Mouse (Mus musculus) liver, embryonic 16.5 days (tissue): Measurements from ENCODE around the gene Abca6. TPM values are rescaled to one million over a fixed set of nuclear protein-coding genes. Genes with fewer than 3 reads are reported as not detected.

Experiments
- ATAC-seq: fragments of 200-750 bp; cut with Nextera tagmentation; 2 replicates; pipeline ENCODE4 v1.8.0; 2017; ENCODE audit warnings: low read depth, mild to moderate bottlenecking, moderate number of reproducible peaks, moderate library complexity
- H3K27ac ChIP-seq: fragments of 300-500 bp; sonication (generic); 2 replicates; pipeline ENCODE4 v1.5.1; 2014; ENCODE audit warnings: mild to moderate bottlenecking, low read length
- H3K27me3 ChIP-seq: fragments of 300-500 bp; sonication (generic); 2 replicates; pipeline ENCODE4 v1.6.1; 2014; ENCODE audit warnings: low read depth, low read length, mixed read lengths; ENCODE audit not compliant: control insufficient read depth, insufficient read depth
- H3K36me3 ChIP-seq: fragments of 300-500 bp; sonication (generic); 2 replicates; pipeline ENCODE4 v1.6.1; 2014; ENCODE audit warnings: mild to moderate bottlenecking; ENCODE audit not compliant: control insufficient read depth, insufficient read depth
- H3K4me1 ChIP-seq: fragments of 300-500 bp; sonication (generic); 2 replicates; pipeline ENCODE4 v1.6.1; 2014; ENCODE audit warnings: low read depth, low read length, mixed read lengths; ENCODE audit not compliant: control insufficient read depth
- H3K4me2 ChIP-seq: fragments of 300-500 bp; sonication (generic); 2 replicates; pipeline ENCODE4 v1.6.1; 2014; ENCODE audit warnings: low read depth, low read length, mixed read lengths
- H3K4me3 ChIP-seq: fragments of 300-500 bp; sonication (generic); 2 replicates; pipeline ENCODE4 v1.5.1; 2014; ENCODE audit warnings: low read depth, mild to moderate bottlenecking, low read length
- H3K9ac ChIP-seq: fragments of 300-500 bp; sonication (generic); 2 replicates; pipeline ENCODE4 v1.6.1; 2014; ENCODE audit warnings: low read depth, low read length
- H3K9me3 ChIP-seq: fragments of 300-500 bp; sonication (generic); replicated peaks from 2 replicates; pipeline ENCODE4 v1.6.1; 2016; ENCODE audit warnings: low read length; ENCODE audit not compliant: control insufficient read depth
- WGBS: fragments of 180-500 bp; shearing (Covaris S2); extraction: QIAGEN DNeasy Blood & Tissue Kit; methylation state at CpG from one replicate; pipeline ENCODE4 v1.1.7; 2014; ENCODE audit not compliant: insufficient replicate concordance; 5-methylcytosine and 5-hydroxymethylcytosine counted together
- polyA plus RNA-seq: library from polyadenylated mRNA; unstranded; fragments of >200 nt; fragmentation: Nextera tagmentation; extraction: Ambion mirVana; gene quantifications from 2 replicates; pipeline ENCODE4 v1.2.1, GENCODE M21; 2015

Gene Abca6
- polyA plus RNA-seq, result 8.2 and 10.7 TPM in 2 replicates

- 17% methylated on average over 8 of the region's 8 CpGs for WGBS
- no peaks in the 10 kb centered on the region for H3K4me1 ChIP-seq
- H3K27me3 ChIP-seq, result no peaks in the 10 kb centered on the region
- no peaks in the 10 kb centered on the region for H3K36me3 ChIP-seq
- peak; percentile 54; the same call in 1 of the 2 replicates for ATAC-seq
- H3K27ac ChIP-seq, result peak within 1 kb of the TSS; percentile 64; the same call in 1 of the 2 replicates
- no peak within 1 kb of the TSS; the same call in 1 of the 2 replicates for H3K9ac ChIP-seq
- no peaks in the 10 kb centered on the region for H3K9me3 ChIP-seq
- H3K4me3 ChIP-seq, result peak within 1 kb of the TSS; percentile 49
- H3K4me2 ChIP-seq, result peak within 1 kb of the TSS; percentile 20; the same call in 1 of the 2 replicates
Observed at GRCm38 (mm10) chr11:110251534-110251933, at the start of gene Abca6. TSS of gene Abca6 (minus strand) at chr11:110251776.

- no peaks in the 10 kb centered on the region for H3K9me3 ChIP-seq
- no peak for ATAC-seq
- H3K27ac ChIP-seq, result no peak overlapping the region
- no peak overlapping the region for H3K4me3 ChIP-seq
- 70% methylated on average over 13 of the region's 13 CpGs for WGBS
- no peak overlapping the region for H3K4me2 ChIP-seq
- H3K36me3 ChIP-seq, result no peaks in the 10 kb centered on the region
- no peaks in the 10 kb centered on the region for H3K4me1 ChIP-seq
- H3K9ac ChIP-seq, result no peak overlapping the region
- no peaks in the 10 kb centered on the region for H3K27me3 ChIP-seq
Observed at GRCm38 (mm10) chr11:110297917-110298533, 46.4 kb upstream of the Abca6 start.

GRCm38 (mm10) chr11:110290586-110290985 lies 39.0 kb upstream of the Abca6 start:
- Histone ChIP-seq H3K9me3 (no peaks in the 10 kb centered on the region), H3K4me2 (no peak overlapping the region), H3K4me1 (no peaks in the 10 kb centered on the region; the same call in 1 of the 2 replicates), H3K27me3 (no peaks in the 10 kb centered on the region), H3K9ac (no peak overlapping the region), H3K36me3 (no peaks in the 10 kb centered on the region), H3K4me3 (no peak overlapping the region), H3K27ac (no peak overlapping the region)
- 61% methylated on average over 2 of the region's 2 CpGs for WGBS
- ATAC-seq, result no peak; the same call in 1 of the 2 replicates

GRCm38 (mm10) chr11:110288423-110288822 lies 36.8 kb upstream of the Abca6 start:
- no peak overlapping the region for H3K27ac ChIP-seq
- ATAC-seq, result no peak
- H3K27me3 ChIP-seq, result no peaks in the 10 kb centered on the region
- no peak overlapping the region for H3K9ac ChIP-seq
- no peak overlapping the region for H3K4me3 ChIP-seq
- 61% methylated on average over 3 of the region's 3 CpGs for WGBS
- no peaks in the 10 kb centered on the region for H3K9me3 ChIP-seq
- H3K4me2 ChIP-seq, result no peak overlapping the region
- no peaks in the 10 kb centered on the region; the same call in 1 of the 2 replicates for H3K4me1 ChIP-seq
- no peaks in the 10 kb centered on the region for H3K36me3 ChIP-seq

GRCm38 (mm10) chr11:110287694-110288093 lies 36.1 kb upstream of the Abca6 start:
- no peak overlapping the region for H3K27ac ChIP-seq
- no peak overlapping the region for H3K4me3 ChIP-seq
- H3K4me2 ChIP-seq, result no peak overlapping the region
- H3K4me1 ChIP-seq, result no peaks in the 10 kb centered on the region; the same call in 1 of the 2 replicates
- WGBS, result 37% methylated on average over 9 of the region's 9 CpGs
- no peak overlapping the region for H3K9ac ChIP-seq
- H3K9me3 ChIP-seq, result no peaks in the 10 kb centered on the region
- no peaks in the 10 kb centered on the region for H3K36me3 ChIP-seq
- H3K27me3 ChIP-seq, result no peaks in the 10 kb centered on the region
- ATAC-seq, result no peak

GRCm38 (mm10) chr11:110286331-110286730 lies 34.8 kb upstream of the Abca6 start:
- Histone ChIP-seq H3K4me2 (no peak overlapping the region), H3K36me3 (no peaks in the 10 kb centered on the region), H3K27ac (no peak overlapping the region), H3K27me3 (no peaks in the 10 kb centered on the region), H3K4me3 (no peak overlapping the region), H3K4me1 (no peaks in the 10 kb centered on the region; the same call in 1 of the 2 replicates), H3K9me3 (no peaks in the 10 kb centered on the region), H3K9ac (no peak overlapping the region)
- 68% methylated on average over 3 of the region's 3 CpGs for WGBS
- no peak for ATAC-seq

GRCm38 (mm10) chr11:110284849-110285248 lies 33.3 kb upstream of the Abca6 start:
- no peak overlapping the region for H3K27ac ChIP-seq
- no peaks in the 10 kb centered on the region for H3K27me3 ChIP-seq
- 45% methylated on average over 10 of the region's 10 CpGs for WGBS
- no peak overlapping the region for H3K4me3 ChIP-seq
- H3K36me3 ChIP-seq, result no peaks in the 10 kb centered on the region
- H3K9ac ChIP-seq, result no peak overlapping the region
- H3K9me3 ChIP-seq, result no peaks in the 10 kb centered on the region
- ATAC-seq, result peak; percentile 68
- H3K4me1 ChIP-seq, result no peaks in the 10 kb centered on the region; the same call in 1 of the 2 replicates
- peak overlapping the region; percentile 37 for H3K4me2 ChIP-seq

GRCm38 (mm10) chr11:110284185-110284787 lies 32.7 kb upstream of the Abca6 start:
- peak; percentile 77 for ATAC-seq
- Histone ChIP-seq H3K27ac (no peak overlapping the region), H3K4me2 (peak overlapping the region; percentile 38), H3K4me3 (peak overlapping the region; percentile 14; the same call in 1 of the 2 replicates), H3K27me3 (no peaks in the 10 kb centered on the region), H3K4me1 (no peaks in the 10 kb centered on the region; the same call in 1 of the 2 replicates), H3K9ac (no peak overlapping the region), H3K9me3 (no peaks in the 10 kb centered on the region), H3K36me3 (no peaks in the 10 kb centered on the region)
- 42% methylated on average over 9 of the region's 9 CpGs for WGBS

- no peaks in the 10 kb centered on the region for H3K9me3 ChIP-seq
- H3K9ac ChIP-seq, result no peak overlapping the region
- WGBS, result 36% methylated on average over 3 of the region's 3 CpGs
- no peaks in the 10 kb centered on the region for H3K36me3 ChIP-seq
- no peaks in the 10 kb centered on the region for H3K27me3 ChIP-seq
- H3K4me1 ChIP-seq, result no peaks in the 10 kb centered on the region
- no peak for ATAC-seq
- no peak overlapping the region for H3K4me2 ChIP-seq
- H3K4me3 ChIP-seq, result no peak overlapping the region
- H3K27ac ChIP-seq, result no peak overlapping the region
Observed at GRCm38 (mm10) chr11:110274794-110275193, 23.2 kb upstream of the Abca6 start.
